Mouse (Mus musculus): ENCODE results near the gene Fam151a.
"Not testable (repeated sequence)": the region's sequence is repeated elsewhere in the genome, so short reads cannot be mapped to it uniquely, and the experiment has no call there.

Fam151a gene

DNA sequence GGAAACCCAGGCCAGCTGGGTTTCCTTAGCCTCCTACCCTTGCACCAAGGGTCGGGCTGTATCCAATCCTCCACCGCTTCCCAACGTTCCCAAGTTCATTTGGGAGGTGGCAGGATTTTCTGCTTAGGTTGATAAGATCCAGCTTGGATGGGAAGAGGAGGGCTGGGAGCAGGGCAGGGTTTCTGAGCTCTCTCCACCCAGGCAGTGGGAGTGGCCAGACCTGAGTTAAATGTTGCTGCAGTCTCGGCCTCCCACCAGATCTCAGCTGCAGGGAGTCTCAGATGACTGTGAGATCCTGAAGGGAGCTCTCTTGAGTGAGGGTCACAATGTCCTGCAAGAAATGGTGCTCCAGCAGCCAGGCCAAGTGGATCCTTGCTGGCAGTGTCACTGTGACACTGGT is at the start of gene Fam151a:
Fam151a (plus strand) TSS at position 254 of the 400 bp plus-strand sequence.
- DNase-seq (ENCODE audit: low spot score): no peak

DNA sequence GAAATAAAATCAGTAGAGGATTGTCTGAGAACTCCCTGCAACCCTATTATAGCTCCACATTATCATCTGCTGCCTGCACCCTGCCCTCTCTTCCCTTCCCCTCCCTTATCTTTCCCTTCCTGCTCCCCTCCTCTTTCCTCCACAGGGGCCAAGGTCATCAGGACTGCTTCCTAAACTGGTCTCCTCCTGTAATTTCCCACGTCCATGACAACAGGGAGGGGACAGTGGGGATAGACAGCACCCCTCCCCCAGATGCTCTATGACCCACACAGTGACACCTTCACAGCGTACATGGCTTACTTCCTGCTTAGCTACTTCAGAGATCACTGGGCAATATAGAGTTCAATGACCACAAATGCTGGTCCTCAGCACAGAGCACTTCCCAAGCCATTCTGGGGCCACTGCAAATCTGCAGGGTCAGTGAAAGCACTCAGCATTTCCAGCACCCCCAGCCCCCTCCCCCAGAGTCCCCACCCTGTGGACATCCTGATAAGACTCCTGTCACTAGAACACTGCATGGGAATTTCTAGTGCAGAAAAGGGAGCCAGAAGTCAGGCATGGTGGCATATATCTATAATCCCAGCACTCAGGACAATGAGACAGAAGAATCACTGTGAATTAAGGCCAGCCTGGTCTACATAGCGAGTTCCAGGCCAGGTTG is 44.9 kb upstream of the Fam151a start:
- no peak for DNase-seq (ENCODE audit: low spot score)

DNA sequence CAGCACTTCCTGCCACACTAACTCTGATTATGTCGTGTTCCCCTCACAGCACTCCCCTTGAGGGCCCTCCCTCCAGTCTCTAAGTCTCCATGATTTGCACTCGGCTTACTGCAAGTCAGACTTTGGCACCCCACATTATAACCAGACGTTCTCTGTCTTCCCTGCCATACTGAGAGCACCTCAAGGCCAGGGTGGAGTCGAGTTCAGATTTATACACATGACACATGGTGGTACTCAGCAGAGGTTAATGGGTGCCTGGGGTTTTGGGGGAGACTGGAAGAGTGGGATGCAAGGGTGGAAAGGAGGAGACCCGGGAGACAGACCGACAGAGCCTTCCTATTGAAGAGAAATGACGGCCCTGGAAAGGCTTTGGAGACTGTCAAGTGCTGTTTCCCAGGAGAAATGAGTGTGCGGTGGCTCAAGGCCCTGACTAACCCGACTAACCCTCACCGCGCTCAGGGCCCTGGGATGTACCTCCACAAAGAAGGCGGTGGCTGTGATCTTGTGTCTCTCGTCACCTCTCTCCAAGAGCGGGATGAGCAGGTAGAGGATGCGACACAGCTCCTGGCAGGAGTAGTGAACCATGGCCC is 39.8 kb upstream of the Fam151a start:
- no peak for DNase-seq (ENCODE audit: low spot score)

DNA sequence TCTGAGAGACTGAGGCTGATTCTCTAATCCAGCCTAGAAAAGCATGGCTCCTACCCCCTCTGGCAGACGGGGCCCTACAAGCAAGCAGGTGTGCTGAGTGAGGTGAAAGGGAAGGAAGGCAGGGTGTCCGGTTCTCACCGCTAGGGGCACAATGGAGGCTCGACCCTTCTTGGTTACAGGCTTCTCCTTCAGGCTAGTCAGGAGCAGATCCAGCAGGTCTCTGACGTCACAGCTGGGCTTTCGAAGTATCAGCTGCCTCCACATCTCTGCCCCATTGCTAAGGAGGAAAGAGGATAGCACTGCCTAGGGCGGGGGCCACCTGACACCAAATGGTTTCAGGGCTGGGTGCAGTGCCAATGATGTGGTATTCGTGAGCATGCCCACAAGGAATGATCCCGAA is 33.7 kb upstream of the Fam151a start:
- DNase-seq (ENCODE audit: low spot score): no peak

DNA sequence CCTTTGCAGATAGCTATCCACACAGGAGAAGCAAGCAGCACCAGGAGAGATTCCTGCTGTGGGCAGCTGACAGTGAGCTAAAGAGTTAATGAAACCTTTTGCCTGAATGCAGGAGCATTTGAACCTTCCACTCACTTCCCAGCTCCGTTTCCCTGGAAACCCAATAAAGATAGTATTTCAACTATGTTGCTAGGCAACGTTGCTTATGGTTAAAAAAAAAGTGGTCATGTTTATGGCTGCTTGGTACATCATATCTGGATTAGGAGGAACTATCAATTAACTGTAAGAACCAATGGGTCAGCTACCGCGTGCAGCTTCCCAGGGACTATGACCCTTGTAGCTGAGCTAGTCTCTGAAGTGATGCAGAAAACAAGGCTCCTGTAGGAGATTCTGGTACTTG is 32.9 kb upstream of the Fam151a start:
- DNase-seq (ENCODE audit: low spot score): no peak

DNA sequence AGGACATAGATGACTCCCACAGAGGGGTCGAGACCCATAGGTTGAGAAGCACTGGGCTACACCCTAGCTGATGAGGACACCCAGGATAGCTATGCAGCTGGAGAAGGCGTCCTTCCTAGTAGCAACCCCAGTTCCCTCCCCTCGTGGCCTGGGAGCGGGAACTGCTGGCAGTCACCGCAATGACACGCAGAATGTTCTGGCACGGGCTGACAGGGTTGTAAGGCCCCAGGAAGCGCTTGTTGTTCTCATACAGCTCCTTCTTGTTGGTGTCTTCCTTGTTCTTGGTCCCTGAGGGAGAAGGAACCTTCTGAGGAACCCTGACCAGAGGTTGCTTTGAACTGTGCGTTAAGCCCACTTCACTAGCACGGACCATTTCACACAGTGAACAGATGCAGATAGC is 29.7 kb upstream of the Fam151a start:
- no peak for DNase-seq (ENCODE audit: low spot score)

DNA sequence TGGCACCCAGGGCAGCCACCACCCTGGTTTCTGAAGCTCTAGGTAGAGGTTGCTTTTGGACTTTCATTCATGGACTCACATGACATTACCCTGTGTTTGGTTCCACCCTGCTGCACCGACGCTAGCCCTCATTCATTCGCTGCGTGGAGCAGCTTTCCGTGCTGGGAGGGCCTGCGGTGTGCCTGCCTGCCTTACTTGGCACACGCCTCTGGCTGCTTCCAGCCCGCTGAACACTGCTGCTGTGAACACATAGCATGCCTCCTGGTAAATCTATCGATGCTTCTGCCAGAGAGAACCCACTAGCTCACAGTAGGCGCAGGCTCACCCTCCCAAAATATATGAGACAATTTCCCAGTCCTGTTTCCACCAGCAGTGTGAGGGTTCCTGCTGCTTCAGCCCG is 29.3 kb upstream of the Fam151a start:
- no peak for DNase-seq (ENCODE audit: low spot score)

DNA sequence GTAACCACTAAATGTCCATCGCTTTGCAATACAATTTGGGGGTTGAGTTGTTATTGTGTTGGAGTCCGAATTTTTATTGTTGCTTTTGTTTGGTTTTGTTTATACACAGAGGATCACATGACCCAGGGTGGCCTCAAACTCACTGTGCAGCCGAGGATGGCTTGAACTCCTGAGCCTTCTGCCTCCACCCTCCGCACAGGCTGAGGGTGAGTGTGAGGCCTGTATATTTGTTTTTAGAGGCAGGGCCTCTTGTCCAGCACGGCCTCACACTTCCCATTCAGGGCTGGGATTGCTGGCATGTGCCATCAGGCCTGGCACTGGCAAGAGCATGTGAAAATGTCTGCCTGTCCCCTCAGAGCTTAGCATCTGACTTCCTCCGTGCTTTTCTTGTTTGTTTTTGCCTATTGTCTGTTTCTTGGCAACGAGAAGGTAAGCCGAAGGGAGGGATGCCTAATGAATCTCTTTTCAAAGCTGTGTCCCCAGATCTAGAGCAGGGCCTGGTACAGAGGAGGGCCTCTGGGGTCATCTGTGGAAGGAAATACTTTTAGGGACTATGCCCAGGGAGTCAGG is 28.5 kb upstream of the Fam151a start:
- no peak for DNase-seq (ENCODE audit: low spot score)

DNA sequence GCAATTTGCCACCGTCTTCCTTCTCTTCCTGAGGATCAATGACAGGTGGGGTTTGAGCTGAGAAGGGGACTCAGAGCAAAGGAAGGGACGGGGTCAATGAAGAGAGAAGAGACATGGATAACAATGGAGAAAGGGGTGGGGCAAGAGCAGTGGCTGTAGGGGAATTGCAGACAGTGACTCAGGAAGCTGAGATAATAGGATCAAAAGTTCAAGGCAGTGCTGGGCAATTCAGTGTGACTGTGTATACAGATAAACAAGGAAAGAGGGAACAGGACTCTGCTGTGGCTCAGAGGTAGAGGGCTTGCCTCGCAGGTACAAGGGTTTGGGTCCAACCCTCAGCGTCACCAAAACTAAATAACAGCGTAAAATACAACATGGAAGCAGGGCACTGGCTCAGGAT is 25.7 kb upstream of the Fam151a start:
- no peak for DNase-seq (ENCODE audit: low spot score)

DNA sequence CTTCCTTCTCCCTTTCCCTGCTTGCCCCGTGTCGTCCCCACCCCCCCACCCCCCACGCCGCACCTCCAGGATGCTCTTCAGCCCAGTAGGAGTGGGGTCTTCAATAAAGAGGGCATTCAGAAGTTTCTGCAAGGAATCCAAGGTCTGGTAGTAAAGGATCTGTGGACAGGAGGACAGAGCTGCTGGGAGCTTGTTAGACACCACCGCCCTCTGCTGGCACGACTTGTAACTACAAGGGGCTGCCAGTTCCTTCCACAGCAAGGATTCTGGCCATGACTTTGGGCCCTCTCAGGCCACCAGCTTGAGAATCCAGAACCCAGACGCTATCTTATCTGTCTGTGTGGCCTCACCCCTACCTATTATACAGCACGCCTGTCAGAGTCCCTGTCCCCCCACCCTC is 25.3 kb upstream of the Fam151a start:
- peak; percentile 66 for DNase-seq (ENCODE audit: low spot score)

DNA sequence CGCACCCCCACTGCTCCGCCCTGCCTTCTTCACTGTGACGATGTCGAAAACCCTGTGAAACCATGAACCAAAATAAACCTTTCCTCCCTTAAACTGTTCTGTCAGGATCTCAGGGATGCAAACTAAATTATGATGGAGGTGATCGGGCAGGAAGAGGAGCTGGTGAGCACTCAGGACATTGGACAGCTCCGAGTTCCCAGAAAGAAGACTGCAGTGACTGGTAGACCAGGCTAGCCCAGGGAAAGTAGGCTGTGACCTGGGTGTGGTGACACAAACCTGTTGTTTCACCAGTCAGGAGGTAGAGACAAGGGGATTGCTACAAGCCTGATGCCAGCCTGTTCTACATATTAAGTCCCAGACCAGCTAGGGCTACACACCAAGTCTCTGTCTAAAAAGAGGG is 20.1 kb upstream of the Fam151a start:
- no peak for DNase-seq (ENCODE audit: low spot score)

DNA sequence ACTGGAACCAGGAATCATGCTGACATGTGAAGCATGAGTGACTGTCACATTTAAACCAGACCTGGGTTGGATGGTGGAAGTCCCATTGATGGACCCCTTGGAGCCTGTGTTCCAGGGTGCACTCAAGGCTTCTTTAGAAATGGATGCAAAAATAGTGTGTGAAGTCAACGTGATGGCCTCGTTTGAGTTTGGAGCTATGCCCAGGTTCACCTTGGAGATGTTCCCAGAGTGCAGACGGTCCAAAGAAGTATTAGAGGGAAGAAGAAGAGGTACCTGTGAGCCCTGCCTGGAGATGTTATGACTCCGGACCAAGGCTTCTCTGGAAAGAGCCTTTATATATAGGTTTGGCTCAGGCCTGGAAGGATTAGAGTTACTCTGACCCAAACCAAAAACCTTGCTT is 13.1 kb upstream of the Fam151a start:
- no peak for DNase-seq (ENCODE audit: low spot score)

DNA sequence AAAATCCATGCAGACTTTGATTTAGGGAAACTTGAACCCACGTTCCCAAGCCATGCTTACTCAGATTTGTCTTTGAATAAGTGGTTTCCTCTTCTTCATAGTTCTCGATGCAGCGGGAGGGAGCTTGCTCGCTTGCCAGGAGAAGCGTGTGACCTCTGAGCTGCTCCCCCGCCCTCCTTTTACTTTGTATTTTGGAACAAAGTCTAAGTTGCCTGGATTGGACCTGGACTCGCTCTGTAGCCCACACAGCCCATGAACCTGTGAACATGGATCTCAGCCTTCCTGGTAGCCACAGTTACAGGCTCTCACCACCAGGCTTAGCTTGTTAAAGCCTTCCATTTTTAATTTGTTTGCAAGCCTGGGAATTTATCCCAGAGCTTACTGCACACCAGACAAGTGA is 2.9 kb upstream of the Fam151a start, which contains the start of gene Mroh7:
Mroh7 (minus strand) TSS at position 112 of the 400 bp plus-strand sequence.
- no peak for DNase-seq (ENCODE audit: low spot score)

DNA sequence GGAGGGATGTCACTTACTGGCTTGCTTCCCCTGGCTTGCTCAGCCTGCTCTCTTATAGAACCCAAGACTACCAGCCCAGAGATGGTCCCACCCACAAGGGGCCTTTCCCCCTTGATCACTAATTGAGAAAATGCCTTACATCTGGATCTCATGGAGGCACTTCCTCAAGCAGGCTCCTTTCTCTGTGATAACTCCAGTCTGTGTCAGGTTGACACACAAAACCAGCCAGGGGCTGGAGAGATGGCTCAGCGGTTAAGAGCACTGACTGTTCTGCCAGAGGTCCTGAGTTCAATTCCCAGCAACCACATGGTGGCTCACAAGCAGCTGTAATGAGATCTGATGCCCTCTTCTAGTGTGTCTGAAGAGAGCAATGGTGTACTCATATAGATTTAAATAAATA is 3.2 kb downstream of the Fam151a start:
- DNase-seq (ENCODE audit: low spot score): not testable (repeated sequence)

DNA sequence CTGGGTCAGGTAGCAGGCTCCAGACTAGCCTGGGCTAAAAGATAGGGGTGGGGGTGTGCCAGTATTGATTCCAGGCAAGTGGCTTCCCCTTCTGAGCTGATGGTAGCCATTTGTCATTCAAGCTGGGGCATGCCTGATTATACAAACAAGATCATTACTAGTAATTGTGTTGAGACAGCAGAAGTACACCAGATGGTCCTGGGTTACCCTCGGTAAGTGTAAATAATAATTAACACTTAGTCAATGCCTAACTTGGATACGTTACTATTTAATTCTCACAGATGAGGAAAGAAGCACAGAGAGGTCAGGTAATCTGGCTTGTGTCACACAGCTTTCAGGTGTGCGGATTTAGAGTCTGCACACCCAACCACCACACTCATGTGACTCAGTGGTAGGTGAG is 4.2 kb downstream of the Fam151a start:
- no peak for DNase-seq (ENCODE audit: low spot score)

DNA sequence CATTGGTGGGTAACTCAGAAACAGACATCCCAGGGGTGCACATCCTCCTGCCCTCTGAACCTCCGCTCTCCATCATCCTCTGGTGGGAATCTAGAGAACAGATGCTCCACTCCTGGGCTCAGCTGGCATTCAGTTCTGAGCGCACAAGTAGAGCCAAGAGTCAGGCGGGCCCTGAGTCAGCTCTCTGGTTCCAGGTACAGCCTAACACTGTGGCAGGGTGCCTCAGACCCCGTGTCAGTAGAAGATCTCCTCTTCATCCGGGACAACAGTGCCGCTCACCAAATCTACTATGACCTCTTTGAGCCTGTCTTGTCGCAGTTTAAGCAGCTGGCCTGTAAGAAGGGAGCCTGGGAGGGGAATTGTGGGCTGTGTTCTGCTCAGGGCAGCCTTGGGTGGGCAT is 12.2 kb downstream of the Fam151a start:
- DNase-seq (ENCODE audit: low spot score): no peak

DNA sequence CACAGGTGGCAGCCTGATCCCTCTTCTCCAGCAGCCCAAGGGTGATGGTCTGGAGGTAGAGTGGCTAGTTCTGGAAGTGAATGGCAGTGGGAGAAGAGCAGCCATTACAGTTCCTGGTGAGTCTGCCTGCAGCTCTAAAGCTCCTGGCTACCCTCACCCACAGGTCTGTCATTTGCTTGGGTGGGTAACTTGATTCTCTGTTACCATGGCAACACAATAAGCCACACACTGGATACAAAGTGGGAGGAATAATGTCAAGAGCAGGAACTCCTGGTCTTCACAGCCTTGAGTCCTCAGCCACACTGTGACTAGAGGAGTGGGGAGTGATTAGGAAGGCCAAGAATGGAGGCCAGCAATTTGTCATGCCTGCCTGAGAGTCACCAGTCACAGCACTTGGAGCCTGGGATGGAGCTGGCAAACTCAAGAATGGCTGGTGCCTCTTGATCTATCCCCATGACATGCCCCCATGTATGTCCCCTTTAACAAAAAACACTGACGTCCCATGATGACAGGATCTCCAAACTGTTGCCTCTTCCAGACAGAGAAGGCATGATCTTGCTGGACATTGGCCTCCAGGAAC is 13.4 kb downstream of the Fam151a start:
- DNase-seq (ENCODE audit: low spot score): no peak

DNA sequence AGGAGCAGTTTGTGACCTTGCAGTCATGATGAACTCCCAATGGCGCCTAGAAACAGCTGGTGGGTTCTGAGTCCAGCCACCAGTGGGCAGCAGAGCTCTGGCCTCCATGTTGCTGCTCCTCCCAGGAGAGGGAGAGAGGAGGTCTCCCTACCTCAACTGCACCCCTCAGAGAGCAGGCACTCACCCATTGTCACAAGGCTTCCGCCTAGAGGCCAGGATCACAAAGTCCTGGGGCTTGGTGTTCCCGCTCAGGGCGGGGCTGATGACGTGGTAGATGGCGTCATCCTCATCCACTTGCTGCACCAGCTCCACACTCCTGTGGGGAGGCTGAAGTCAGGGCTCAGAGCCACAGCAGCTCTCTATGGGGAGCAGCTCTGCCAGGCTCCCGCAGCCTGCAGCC is 16.0 kb downstream of the Fam151a start:
- DNase-seq (ENCODE audit: low spot score): peak; percentile 43

DNA sequence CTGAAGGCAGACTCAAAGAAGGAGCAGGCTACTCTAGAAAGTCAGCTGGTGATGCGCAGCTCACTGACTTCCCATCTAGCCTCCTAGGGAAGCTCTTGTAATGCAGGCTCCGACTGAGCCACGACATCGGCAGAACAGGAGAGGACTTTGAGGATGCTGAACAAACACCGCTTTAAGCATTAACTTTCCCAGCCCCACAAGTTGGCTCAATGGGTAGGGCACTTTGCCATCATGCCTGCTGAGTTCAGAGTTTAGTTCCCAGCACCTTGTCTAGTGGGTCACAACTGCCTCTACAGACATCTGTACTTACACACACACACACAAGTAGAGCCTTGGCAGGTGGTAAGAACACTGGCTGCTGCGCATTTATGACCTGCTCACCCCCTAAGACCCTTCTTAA is 18.0 kb downstream of the Fam151a start:
- DNase-seq (ENCODE audit: low spot score): no peak

DNA sequence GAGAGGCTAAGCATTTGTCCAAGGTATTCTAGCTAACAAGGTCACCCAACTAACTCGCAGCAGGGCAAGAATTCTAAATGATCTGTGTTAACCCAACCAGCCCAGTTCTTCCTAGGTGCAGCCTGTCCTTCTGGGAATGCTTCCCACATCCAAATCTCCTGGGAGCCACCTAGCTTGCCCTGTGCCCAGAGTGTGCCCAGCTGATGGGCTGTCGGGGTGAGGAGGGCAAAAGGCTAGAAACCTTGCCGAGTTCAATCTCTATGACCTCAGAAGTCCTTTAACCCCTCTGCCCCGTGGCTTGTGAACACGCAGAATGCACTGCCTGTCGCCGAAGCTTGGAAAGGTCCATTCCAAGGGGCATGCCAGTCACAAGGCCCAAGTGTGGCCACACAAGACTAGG is 30.5 kb downstream of the Fam151a start:
- no peak for DNase-seq (ENCODE audit: low spot score)

DNA sequence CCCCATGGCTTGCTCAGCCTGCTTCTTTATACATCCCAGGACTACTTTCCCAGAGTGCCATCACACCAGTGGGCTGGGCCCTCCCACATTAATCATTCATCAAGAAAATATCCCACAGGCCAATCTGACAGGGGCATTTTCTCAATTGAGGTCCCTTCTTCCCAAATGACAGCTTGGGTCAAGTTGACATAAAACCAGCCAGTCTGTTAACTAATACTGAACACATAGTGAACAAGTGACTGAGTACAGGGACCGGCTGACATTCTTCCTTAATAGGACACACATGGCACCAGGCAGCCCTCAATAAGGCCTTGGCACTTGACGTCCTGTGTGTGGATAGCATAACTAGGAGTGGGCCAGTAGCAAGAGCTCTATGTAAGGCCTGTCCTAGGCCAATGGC is 35.6 kb downstream of the Fam151a start:
- DNase-seq (ENCODE audit: low spot score): no peak

DNA sequence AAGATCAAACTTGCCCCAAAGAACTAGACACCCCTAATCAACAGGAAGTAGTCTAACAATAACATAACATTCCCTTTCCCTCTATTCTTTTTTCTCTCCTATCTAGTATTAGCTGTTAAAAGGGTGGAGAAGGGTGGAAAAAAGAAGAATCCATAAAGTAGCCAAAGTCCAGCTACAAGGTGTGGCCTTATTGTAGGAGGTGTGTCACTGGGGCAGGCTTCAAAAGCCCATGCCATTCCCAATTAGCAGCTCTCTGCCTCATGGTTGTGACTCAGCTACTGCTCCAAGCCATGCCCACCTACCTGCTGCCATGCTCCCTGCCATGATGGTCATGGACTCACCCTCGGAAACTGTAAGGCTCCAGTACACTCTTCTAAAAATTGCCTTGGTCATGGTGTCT is 38.9 kb downstream of the Fam151a start:
- no peak for DNase-seq (ENCODE audit: low spot score)

DNA sequence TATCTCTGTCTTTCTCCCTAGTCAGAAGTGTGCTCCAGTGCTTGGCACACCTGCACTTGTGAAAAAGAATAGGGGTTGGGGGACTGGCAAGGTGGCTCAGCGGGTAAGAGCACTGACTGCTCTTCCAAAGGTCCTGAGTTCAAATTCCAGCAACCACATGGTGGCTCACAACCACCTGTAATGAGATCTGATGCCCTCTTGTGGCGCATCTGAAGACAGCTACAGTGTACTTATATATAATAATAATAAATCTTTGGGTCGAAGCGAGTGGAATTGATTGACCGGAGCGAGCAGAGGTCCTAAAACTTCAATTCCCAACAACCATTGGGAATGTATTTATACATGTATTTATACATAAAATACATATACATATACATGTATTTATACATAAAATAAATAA is 42.1 kb downstream of the Fam151a start:
- not testable (repeated sequence) for DNase-seq (ENCODE audit: low spot score)

DNA sequence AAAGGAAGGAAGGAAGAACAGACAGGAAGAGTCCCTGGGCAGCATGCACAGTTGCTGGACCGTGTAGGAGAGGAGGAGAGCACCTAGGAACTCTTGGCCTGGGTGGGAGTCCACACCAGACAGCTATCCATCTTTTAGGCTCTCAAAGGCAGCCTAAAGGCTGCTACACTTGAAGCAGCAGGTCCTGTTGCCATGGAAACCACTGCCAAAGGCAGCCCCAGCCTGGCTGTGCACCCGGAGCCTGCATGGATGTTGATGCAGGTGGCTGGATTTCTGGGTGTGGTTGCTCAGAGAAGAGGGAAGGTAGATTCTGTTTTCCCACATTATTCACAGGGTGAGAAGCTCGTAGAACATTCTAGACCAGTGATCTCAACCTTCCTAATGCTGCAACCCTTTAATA is 43.3 kb downstream of the Fam151a start:
- no peak for DNase-seq (ENCODE audit: low spot score)
